Mouse (Mus musculus) kidney, embryonic 15.5 days (tissue): ENCODE data around the gene Capn8. TPM values are rescaled to one million over a fixed set of nuclear protein-coding genes. Genes with fewer than 3 reads are reported as not detected.

Experiments used
- ATAC-seq: fragments of 200-750 bp; cut with Nextera tagmentation; replicated peaks from 2 replicates; pipeline ENCODE4 v1.8.0; 2017; ENCODE audit warnings: moderate TSS enrichment; ENCODE audit not compliant: low FRiP score
- H3K27ac ChIP-seq: fragments of 300-500 bp; sonication (generic); 2 replicates; pipeline ENCODE4 v1.5.1; 2015; ENCODE audit warnings: mild to moderate bottlenecking, inconsistent platforms
- H3K27me3 ChIP-seq: fragments of 300-500 bp; sonication (generic); 2 replicates; pipeline ENCODE4 v1.6.1; 2015; ENCODE audit warnings: inconsistent platforms
- H3K36me3 ChIP-seq: fragments of 300-500 bp; sonication (generic); 2 replicates; pipeline ENCODE4 v1.6.1; 2015; ENCODE audit warnings: inconsistent platforms
- H3K4me1 ChIP-seq: fragments of 300-500 bp; sonication (generic); 2 replicates; pipeline ENCODE4 v1.6.1; 2015; ENCODE audit warnings: inconsistent platforms
- H3K4me2 ChIP-seq: fragments of 300-500 bp; sonication (generic); 2 replicates; pipeline ENCODE4 v1.6.1; 2015; ENCODE audit warnings: moderate library complexity, mild to moderate bottlenecking, inconsistent platforms
- H3K4me3 ChIP-seq: fragments of 300-500 bp; sonication (generic); replicated peaks from 2 replicates; pipeline ENCODE4 v1.5.1; 2015; ENCODE audit warnings: mild to moderate bottlenecking, inconsistent platforms
- H3K9ac ChIP-seq: fragments of 300-500 bp; sonication (generic); 2 replicates; pipeline ENCODE4 v1.6.1; 2015; ENCODE audit warnings: mild to moderate bottlenecking, inconsistent platforms
- H3K9me3 ChIP-seq: fragments of 300-500 bp; sonication (generic); replicated peaks from 2 replicates; pipeline ENCODE4 v1.6.1; 2016; ENCODE audit warnings: inconsistent platforms
- WGBS: fragments of 180-500 bp; shearing (Covaris S2); methylation state at CpG from one replicate; pipeline ENCODE4 v1.1.7; 2015; ENCODE audit warnings: mixed read lengths; 5-methylcytosine and 5-hydroxymethylcytosine counted together
- polyA plus RNA-seq: library from polyadenylated mRNA; unstranded; fragments of >200 nt; fragmentation: Nextera tagmentation; extraction: Ambion mirVana; gene quantifications from 2 replicates; pipeline ENCODE4 v1.2.1, GENCODE M21; 2015

Capn8 gene
- polyA plus RNA-seq, 1 experiment from 2014 or later = not detected

DNA sequence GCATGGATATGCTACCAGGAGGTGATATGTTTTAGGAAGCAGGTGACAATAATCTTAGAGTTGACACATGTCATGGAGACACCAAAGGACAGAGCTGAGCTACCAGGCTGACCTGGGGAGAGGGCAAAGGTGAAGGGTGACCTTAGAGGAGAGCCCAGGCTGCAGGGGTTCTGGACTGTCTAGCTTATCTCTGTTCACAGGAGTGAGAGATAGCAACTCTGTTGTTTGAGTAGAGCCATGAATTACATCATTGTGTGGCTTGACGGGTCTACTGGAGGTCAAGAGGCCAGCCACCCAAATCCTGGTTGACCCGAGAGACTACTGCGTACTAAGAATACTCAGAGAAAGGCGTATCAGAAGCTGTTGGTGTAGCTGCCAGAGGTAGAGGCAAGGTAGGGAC lies 22.9 kb downstream of the Capn8 start:
- H3K36me3 ChIP-seq = no peaks in the 10 kb centered on the region
- no peak overlapping the region for H3K4me3 ChIP-seq
- no peak overlapping the region for H3K4me2 ChIP-seq
- no peak for ATAC-seq
- H3K9ac ChIP-seq = no peak overlapping the region
- peaks cover 10% of the 10 kb centered on the region for H3K4me1 ChIP-seq
- peaks cover 5% of the 10 kb centered on the region for H3K27me3 ChIP-seq
- no peaks in the 10 kb centered on the region for H3K9me3 ChIP-seq
- H3K27ac ChIP-seq = no peak overlapping the region
- WGBS = 78% methylated on average over 4 of the region's 4 CpGs

DNA sequence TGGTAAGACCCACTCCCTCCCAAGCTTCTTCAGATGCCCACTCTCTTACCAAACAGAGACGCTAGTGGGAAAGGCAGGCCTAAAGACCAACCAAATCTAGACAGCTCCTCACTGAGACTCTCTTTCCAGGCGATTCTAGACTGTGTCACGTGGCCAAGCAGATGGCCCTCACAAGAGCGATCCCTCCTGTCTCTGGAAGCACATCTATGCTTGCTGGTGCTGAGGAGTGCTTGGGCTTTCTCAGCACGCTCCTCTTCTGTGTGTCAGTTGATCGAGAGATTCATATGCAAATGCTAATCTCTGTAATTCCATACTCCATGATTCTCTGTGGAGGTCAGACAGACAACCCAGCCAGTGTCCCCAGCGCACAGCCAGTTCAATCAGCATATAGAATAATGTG lies 26.7 kb downstream of the Capn8 start:
- Histone ChIP-seq H3K9me3 (no peaks in the 10 kb centered on the region), H3K9ac (no peak overlapping the region), H3K36me3 (no peaks in the 10 kb centered on the region), H3K4me1 (0 out of 2 replicates have a peak, but pooled peaks cover 9% of the 10 kb centered on the region), H3K27me3 (no peaks in the 10 kb centered on the region; the same call in 1 of the 2 replicates), H3K27ac (no peak overlapping the region), H3K4me3 (no peak overlapping the region), H3K4me2 (no peak overlapping the region)
- 88% methylated on average over 7 of the region's 7 CpGs for WGBS
- no peak for ATAC-seq

DNA sequence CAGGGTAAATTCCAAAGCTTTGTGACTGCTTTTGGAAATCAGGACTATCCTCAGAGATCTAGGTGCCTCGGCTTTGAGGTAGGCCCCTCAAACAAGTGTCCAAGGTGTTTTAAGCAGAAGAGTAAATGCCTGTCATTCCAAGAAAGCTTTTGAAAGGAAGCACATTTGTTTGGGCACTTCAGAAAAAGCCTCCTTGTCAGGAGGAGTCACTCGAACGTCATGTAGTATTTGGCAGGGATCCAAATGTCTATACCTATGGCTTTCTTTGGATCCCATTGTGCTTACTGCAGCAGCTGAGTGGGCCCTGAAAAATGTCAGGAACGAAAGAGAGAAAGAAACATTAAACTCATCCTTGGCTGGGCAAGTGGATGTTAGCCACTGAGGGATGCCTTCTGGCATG lies 27.6 kb downstream of the Capn8 start:
- Histone ChIP-seq H3K27me3 (no peaks in the 10 kb centered on the region; the same call in 1 of the 2 replicates), H3K27ac (no peak overlapping the region), H3K9ac (no peak overlapping the region), H3K4me1 (0 out of 2 replicates have a peak, but pooled peaks cover 9% of the 10 kb centered on the region), H3K36me3 (no peaks in the 10 kb centered on the region), H3K9me3 (no peaks in the 10 kb centered on the region), H3K4me3 (no peak overlapping the region), H3K4me2 (no peak overlapping the region)
- WGBS = 40% methylated on average over 4 of the region's 4 CpGs
- no peak for ATAC-seq

DNA sequence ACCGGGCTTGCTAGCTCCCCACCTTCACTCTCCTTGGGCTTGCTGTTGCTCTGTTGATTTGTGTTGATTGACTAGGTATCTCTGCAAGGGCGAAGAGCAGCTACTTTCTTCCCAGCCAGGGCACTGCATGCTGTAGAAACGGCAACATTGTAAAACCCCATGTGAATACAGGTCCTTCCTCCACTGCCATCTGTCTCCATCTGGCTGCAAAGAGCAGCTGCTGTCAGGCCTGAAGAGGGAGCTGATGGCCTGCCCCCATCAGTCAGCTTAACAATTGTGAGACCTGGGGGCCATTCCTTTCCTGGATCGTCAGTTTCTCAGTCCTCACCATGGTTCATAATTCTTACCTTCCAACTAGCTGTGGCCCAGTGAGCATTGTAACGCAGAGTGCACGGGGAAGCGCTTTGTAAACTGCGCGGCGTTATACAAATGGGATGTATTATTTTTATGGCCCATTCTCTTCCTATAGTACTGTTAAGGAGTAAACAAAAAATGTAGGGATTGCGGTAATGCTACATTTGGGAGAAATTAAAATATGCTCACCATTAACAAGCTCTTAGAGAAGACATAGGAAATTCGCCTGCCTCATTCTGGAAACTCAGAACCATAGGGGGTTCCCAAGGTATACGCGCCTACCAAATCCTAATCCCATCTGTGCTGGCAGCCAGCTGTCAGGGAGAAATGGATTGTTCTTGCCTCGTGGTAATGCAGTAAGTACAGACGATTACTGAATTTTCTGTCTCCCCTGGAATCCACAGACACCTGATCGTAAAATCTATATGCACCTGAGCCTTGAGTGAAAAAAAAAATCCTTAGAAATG lies 40.7 kb downstream of the Capn8 start:
- WGBS = 75% methylated on average over 17 of the region's 17 CpGs

DNA sequence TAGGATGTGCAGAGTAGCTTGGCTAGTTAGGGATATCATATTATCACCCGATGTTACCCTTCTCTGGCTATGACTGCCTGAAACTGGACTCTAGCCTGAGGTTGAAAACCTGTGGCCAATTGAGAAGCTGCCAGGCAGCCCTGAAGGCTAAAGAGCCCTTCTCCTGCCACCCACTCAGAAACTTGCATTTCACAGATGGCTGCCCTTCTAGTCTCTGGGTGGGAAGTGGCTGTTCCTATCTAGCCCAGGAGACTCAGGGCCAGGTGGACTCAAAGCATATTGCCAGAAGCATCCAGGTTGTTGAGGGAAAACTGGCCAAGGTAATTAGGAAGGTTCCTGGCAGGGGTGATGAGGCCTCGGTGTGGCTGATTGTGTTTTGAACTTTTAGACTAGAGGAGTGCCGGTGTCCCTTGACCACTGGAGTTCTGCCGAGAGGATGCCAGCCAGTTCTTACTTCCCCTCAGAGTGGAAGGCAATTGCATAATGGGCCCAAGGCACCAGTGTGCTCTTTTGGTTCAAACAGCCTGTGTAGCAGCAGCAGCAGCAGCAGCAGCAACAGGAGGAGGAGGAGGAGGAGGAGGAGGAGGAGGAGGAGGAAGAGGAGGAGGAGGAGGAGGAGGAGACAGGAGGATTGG lies 45.0 kb downstream of the Capn8 start:
- ATAC-seq = 0 out of 2 replicates have a peak, but pooled peaks have one; percentile 6
- Histone ChIP-seq H3K4me1 (peaks cover 5% of the 10 kb centered on the region; the same call in 1 of the 2 replicates), H3K4me3 (no peak overlapping the region), H3K9me3 (no peaks in the 10 kb centered on the region), H3K4me2 (no peak overlapping the region), H3K9ac (no peak overlapping the region), H3K27me3 (no peaks in the 10 kb centered on the region), H3K36me3 (no peaks in the 10 kb centered on the region), H3K27ac (no peak overlapping the region)
- 54% methylated on average over 4 of the region's 4 CpGs for WGBS

More for the DNA sequence above, 40.7 kb downstream of the Capn8 start:
- peaks cover 5% of the 10 kb centered on the region; the same call in 1 of the 2 replicates for H3K4me1 ChIP-seq
- H3K9ac ChIP-seq = no peak overlapping the region
- H3K4me3 ChIP-seq = no peak overlapping the region
- H3K4me2 ChIP-seq = no peak overlapping the region
- H3K27ac ChIP-seq = no peak overlapping the region
- H3K27me3 ChIP-seq = no peaks in the 10 kb centered on the region
- ATAC-seq = no peak
- H3K9me3 ChIP-seq = no peaks in the 10 kb centered on the region
- no peaks in the 10 kb centered on the region for H3K36me3 ChIP-seq

DNA sequence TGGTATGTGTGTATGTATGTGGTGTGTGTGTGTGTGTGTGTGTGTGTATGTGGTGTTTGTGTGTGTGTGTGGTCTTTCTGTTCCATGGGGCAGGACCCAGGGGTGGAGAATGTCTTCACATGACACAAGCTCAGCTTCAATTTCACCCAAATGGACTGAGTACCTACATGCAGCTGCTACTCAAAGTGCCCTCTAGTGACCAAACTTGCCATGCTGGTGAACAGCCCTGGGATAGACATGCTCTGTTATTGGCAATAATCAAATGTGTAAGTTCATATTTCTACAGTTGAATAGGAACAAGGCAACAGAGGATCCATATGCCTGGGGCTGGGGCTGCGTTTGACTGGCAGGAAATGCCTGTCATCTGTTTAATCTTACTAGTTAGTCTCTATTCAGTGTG lies 50.7 kb downstream of the Capn8 start:
- H3K27me3 ChIP-seq = no peaks in the 10 kb centered on the region
- no peak for ATAC-seq
- WGBS = 46% methylated on average over 1 of the region's 1 CpGs
- peaks cover 13% of the 10 kb centered on the region for H3K4me1 ChIP-seq
- no peaks in the 10 kb centered on the region for H3K36me3 ChIP-seq
- no peak overlapping the region for H3K4me3 ChIP-seq
- no peak overlapping the region for H3K27ac ChIP-seq
- no peak overlapping the region for H3K9ac ChIP-seq
- no peaks in the 10 kb centered on the region for H3K9me3 ChIP-seq
- no peak overlapping the region for H3K4me2 ChIP-seq

DNA sequence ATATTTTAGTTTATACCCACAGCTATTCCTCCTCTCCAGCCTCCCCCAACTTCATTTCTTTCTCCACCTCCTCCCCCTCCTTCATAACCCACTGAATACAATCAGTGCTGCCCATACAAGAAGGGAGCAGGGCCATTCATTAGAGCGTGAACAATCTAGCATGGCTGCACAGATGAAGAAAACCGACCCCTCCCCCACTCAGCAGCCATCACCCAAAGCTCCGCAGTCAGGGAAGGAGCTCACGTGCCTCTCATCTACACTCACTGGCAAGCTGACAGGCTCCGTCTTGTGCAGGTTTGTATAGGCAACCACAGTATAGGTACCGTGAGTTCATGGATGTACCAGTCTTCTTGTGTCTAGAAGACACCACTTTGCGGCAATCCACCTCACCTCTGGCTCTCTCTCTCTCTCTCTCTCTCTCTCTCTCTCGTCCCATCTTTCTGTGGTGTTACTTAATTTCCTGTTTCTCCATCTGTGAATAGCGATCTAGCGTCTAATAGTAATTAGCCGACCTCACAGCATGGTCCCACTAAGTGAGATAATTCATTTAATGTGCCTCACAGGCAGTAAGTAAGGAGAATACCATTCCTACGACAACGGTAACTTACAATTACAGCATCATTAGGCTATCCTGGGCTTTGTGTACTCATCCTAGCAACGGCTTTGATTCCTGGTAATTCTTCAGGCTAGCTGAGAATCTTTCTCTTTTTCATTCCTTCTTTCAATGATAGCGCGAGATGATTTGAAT lies 53.6 kb downstream of the Capn8 start:
- Histone ChIP-seq H3K36me3 (no peaks in the 10 kb centered on the region), H3K4me3 (no peak overlapping the region)
- ATAC-seq = peak; percentile 73

DNA sequence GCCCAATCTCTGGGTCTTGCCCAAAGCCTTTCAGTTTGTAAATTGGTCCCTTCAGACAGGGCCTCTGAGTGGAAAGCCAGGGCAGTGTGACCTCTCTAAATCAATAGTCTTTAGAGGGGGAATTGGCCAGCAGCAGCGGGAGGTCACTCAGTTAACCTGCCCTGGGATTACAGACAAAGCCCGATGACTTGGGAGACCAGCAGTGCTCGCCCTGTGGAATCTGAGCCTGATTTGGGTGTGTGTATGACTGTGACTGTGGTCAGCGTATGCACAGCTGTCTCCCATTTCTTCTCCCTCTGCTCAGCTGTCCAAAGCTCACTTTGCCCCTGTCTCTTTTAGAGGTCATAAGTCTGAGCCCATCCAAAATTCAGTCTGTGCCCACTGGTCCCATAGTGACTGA lies 55.7 kb downstream of the Capn8 start:
- H3K4me3 ChIP-seq = no peak overlapping the region
- H3K9ac ChIP-seq = no peak overlapping the region
- H3K27ac ChIP-seq = 0 out of 2 replicates have a peak overlapping the region, but pooled peaks have one; percentile 14
- no peaks in the 10 kb centered on the region for H3K36me3 ChIP-seq
- H3K4me1 ChIP-seq = peaks cover 18% of the 10 kb centered on the region
- no peak overlapping the region for H3K4me2 ChIP-seq
- 30% methylated on average over 4 of the region's 4 CpGs for WGBS
- no peaks in the 10 kb centered on the region for H3K9me3 ChIP-seq
- 0 out of 2 replicates have a peak, but pooled peaks have one; percentile 34 for ATAC-seq
- H3K27me3 ChIP-seq = no peaks in the 10 kb centered on the region

More for the DNA sequence above, 53.6 kb downstream of the Capn8 start:
- Histone ChIP-seq H3K27ac (no peak overlapping the region), H3K4me1 (peaks cover 18% of the 10 kb centered on the region), H3K9me3 (no peaks in the 10 kb centered on the region), H3K27me3 (no peaks in the 10 kb centered on the region), H3K4me2 (no peak overlapping the region), H3K9ac (no peak overlapping the region)
- 73% methylated on average over 16 of the region's 16 CpGs for WGBS

DNA sequence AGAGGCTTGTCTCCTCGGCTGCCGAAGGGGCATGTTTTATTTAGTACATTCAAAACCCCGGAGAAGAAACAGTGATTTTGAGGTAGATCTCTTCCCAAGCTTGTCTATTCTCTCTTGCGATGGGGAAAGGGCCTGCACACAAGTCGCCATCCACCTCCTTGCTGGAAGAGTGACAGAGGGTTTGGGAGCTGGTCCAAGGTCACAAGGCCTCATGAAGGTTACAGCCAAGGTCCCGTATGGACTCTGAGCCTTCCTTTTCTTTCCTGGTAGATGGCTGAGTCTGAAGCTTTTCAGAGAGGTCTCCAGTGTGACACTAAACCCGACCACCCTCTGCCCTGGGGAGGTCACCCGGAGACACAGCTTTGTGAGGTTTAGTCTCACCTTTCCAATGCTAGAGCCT lies 56.4 kb downstream of the Capn8 start:
- Histone ChIP-seq H3K9me3 (no peaks in the 10 kb centered on the region), H3K4me1 (peaks cover 18% of the 10 kb centered on the region), H3K36me3 (no peaks in the 10 kb centered on the region), H3K4me2 (no peak overlapping the region), H3K9ac (no peak overlapping the region), H3K27me3 (no peaks in the 10 kb centered on the region), H3K4me3 (no peak overlapping the region), H3K27ac (no peak overlapping the region)
- 62% methylated on average over 8 of the region's 8 CpGs for WGBS
- no peak for ATAC-seq

DNA sequence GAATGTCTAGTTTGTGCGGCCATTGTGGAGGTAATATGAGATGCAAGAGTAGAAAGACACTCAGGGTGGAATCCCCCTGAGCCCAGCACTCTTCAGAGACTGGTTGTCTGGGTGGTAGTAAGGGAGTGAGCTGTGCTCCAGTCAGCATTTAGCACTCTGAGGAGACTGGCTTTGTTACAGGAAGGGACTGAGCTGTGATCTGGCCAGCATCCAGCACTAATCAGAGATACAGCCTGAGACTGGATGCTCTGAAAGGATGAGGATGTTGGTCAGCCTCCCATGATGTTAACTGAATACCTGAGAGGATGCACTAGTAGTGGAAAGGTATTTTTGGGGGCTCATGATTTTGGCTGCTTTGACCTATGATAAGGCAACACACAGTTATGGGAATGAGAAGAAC lies 61.4 kb downstream of the Capn8 start:
- Histone ChIP-seq H3K9ac (no peak overlapping the region), H3K27me3 (no peaks in the 10 kb centered on the region), H3K4me2 (no peak overlapping the region), H3K9me3 (no peaks in the 10 kb centered on the region), H3K4me3 (no peak overlapping the region), H3K36me3 (no peaks in the 10 kb centered on the region), H3K27ac (no peak overlapping the region), H3K4me1 (peaks cover 3% of the 10 kb centered on the region; the same call in 1 of the 2 replicates)
- ATAC-seq = no peak
- 44% methylated on average over 1 of the region's 1 CpGs for WGBS

DNA sequence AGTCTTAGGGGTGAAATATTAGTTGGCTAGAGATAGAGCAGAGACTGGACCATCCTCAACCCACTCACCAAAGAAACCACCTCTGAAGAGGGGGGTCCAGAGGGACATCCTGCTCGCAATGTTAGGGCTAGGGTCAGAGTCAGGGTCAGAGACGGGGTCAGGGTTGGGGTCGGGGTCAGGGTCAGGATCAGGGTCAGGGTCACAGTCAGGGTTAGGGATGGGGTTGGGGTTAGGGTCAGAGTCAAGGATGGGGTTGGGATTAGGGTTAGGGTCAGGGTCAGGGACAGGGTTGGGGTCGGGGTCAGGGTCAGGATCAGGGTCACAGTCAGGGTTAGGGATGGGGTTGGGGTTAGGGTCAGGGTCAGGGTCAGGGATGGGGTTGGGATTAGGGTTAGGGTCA lies 64.4 kb downstream of the Capn8 start:
- H3K9ac ChIP-seq = no peak overlapping the region
- H3K4me1 ChIP-seq = no peaks in the 10 kb centered on the region
- no peaks in the 10 kb centered on the region for H3K9me3 ChIP-seq
- no peak for ATAC-seq
- H3K4me3 ChIP-seq = no peak overlapping the region
- no peak overlapping the region for H3K27ac ChIP-seq
- 85% methylated on average over 4 of the region's 4 CpGs for WGBS
- no peak overlapping the region for H3K4me2 ChIP-seq
- no peaks in the 10 kb centered on the region for H3K27me3 ChIP-seq
- H3K36me3 ChIP-seq = no peaks in the 10 kb centered on the region
